Mouse (Mus musculus): ENCODE data around the gene Rbfox2. TPM values are rescaled to one million over a fixed set of nuclear protein-coding genes. Genes with fewer than 3 reads are reported as not detected.

The Rbfox2 gene
- polyA plus RNA-seq, 1 experiment from 2014 or later: 119 TPM

DNA sequence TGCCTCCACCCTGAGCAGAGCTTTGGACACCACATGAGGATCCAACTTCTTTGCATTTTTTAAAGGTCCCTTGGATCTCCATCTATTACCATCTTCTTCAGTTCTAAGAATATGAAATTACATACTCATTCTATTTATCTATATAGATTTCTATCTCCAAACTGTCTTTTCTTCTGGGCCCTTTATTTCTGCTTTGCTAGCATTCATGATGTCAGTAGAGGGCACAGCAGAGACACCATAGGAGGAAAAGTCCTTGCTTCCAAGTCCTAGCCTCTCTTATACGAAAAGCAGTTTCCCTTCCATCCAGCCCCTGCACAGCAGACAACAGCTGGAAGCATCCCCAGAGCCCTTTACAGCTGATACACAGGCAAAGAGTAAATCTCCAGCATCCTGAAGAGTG is 69.1 kb downstream of the Rbfox2 start:
- ATAC-seq (ENCODE audit: low FRiP score): no peak
- Histone ChIP-seq H3K9me3 (no peaks in the 10 kb centered on the region), H3K4me3 (replicated peaks) (no peak overlapping the region), H3K27ac (no peak overlapping the region), H3K9ac (no peak overlapping the region), H3K36me3 (replicated peaks) (no peaks in the 10 kb centered on the region), H3K27me3 (no peaks in the 10 kb centered on the region), H3K4me2 (no peak overlapping the region), H3K4me1 (peaks cover 24% of the 10 kb centered on the region)
- 59% methylated on average over 1 of the region's 1 CpGs for WGBS

DNA sequence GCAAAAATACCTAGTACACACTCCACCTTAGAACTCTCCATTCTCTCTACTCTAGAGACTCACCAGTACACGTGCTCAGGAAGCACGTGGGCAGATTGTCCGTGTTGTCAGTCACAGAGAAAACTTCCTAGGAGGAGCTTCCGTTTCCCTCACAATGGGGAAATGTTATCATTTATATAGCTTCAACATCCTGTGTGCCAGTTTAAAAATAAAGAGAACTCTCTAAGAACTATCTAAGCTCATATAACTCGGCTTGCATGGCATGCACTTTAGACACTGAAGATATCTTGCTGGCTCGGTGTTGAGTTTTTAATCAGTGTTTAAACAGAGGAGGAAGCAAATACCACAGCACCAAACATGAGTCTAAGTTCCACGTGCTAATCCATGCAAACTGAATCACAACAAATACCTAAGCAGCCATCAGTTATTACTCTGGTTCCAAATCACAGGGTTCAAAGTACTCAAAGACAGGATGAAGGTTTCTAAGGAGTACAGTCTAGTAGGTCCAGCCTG is 70.7 kb downstream of the Rbfox2 start:
- ATAC-seq (ENCODE audit: low FRiP score): no peak
- no peaks in the 10 kb centered on the region for H3K36me3 ChIP-seq (replicated peaks)
- 85% methylated on average over 7 of the region's 7 CpGs for WGBS

DNA sequence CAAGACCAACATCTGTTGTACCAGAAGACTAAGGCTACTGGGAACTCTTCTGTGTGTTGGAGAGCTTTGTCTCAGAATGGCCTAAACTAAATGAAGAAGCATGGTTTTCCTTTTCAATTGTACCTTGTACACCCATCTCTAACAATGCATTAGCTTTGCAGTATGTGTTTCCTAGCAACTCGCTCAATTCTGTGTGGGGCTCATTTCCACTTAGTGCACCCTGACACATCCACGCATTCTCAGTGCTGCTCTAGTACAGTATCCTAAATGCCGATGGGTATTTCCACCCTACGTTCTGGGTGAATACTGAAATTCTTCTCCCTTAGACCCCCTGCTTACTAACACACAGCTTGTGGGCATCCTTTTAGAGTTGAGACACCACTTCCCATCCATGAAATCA is 71.3 kb downstream of the Rbfox2 start:
- H3K9ac ChIP-seq: no peak overlapping the region
- no peaks in the 10 kb centered on the region for H3K9me3 ChIP-seq
- no peak overlapping the region for H3K27ac ChIP-seq
- H3K4me1 ChIP-seq: peaks cover 20% of the 10 kb centered on the region
- H3K4me2 ChIP-seq: no peak overlapping the region
- H3K4me3 ChIP-seq (replicated peaks): no peak overlapping the region
- no peak for ATAC-seq (ENCODE audit: low FRiP score)
- 86% methylated on average over 4 of the region's 4 CpGs for WGBS
- H3K36me3 ChIP-seq (replicated peaks): no peaks in the 10 kb centered on the region
- no peaks in the 10 kb centered on the region for H3K27me3 ChIP-seq

More for the DNA sequence above, 70.7 kb downstream of the Rbfox2 start:
- Histone ChIP-seq H3K27ac (no peak overlapping the region), H3K27me3 (no peaks in the 10 kb centered on the region), H3K4me2 (no peak overlapping the region), H3K4me1 (peaks cover 20% of the 10 kb centered on the region), H3K9me3 (no peaks in the 10 kb centered on the region), H3K9ac (no peak overlapping the region), H3K4me3 (replicated peaks) (no peak overlapping the region)

DNA sequence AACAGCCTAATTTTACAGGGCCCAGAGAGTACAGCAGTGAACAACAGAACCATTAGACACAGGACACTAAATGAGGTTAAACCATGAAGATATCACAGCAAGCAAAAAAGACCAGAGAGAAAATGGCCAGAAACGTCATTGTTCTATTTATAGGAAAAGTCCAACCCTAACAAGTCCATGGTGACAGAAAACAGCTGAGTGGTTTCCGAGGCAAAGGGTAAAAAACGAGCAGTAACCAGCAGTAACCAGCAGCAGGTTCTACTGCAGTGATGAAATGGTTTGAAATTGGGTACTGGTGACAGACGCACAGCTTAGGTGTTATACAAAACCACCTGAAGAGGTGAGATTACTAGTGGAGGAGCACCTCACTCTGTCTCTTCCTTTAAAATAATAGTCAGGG is 72.5 kb downstream of the Rbfox2 start:
- Histone ChIP-seq H3K4me2 (no peak overlapping the region), H3K4me3 (replicated peaks) (no peak overlapping the region), H3K9ac (no peak overlapping the region), H3K36me3 (replicated peaks) (no peaks in the 10 kb centered on the region), H3K4me1 (peaks cover 20% of the 10 kb centered on the region), H3K9me3 (no peaks in the 10 kb centered on the region), H3K27ac (no peak overlapping the region), H3K27me3 (no peaks in the 10 kb centered on the region)
- no peak for ATAC-seq (ENCODE audit: low FRiP score)
- WGBS: 74% methylated on average over 4 of the region's 4 CpGs

DNA sequence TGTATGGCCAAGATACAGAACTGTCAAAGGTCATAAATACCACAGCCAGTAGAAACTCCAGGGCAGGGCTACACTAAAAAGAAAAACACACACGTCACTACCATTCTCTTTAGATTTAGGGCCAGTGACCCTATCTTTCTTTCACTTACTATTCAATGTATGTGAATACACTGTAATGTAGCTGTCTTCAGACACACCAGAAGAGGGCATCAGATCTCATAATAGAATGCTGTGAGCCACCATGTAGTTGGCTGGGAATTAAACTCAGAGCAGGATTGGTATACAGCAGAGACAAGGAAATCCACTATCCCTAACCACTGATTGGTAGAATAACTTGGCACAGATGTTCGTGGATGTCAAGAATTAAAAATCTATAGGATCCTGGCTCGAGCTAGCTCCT is 76.7 kb downstream of the Rbfox2 start:
- no peak overlapping the region for H3K4me3 ChIP-seq (replicated peaks)
- no peak overlapping the region for H3K27ac ChIP-seq
- 85% methylated on average over 3 of the region's 3 CpGs for WGBS
- no peak overlapping the region for H3K4me2 ChIP-seq
- peaks cover 18% of the 10 kb centered on the region for H3K4me1 ChIP-seq
- H3K9ac ChIP-seq: no peak overlapping the region
- ATAC-seq (ENCODE audit: low FRiP score): no peak
- no peaks in the 10 kb centered on the region for H3K9me3 ChIP-seq
- H3K36me3 ChIP-seq (replicated peaks): 0 out of 2 replicates have a peak, but pooled peaks cover 4% of the 10 kb centered on the region
- H3K27me3 ChIP-seq: no peaks in the 10 kb centered on the region

DNA sequence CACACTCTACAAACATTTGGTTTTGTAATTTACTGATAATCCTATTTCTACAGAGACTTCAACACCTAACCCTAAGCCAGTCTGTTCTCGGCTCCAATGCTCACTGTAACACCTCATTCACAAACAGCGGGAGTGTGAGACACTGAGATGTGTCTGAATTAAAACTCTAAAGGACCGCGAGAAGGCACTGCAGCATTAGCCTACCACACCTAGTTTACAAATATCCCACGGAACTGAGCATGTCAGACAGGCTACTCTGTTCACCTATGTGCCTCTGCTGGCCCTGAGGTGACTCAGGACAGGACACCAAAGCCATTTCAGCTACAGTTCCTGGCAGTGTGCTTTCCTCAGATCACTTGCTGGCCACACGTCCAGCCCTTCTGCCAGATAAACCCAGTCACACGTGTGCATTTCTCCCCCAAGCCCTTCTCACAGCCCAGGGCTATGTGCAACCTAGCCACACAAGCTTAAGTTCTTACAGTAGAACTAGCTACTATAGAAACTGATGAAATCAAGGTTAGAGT is 79.9 kb downstream of the Rbfox2 start:
- no peak for ATAC-seq (ENCODE audit: low FRiP score)
- H3K4me1 ChIP-seq: peaks cover 7% of the 10 kb centered on the region
- no peaks in the 10 kb centered on the region for H3K9me3 ChIP-seq
- no peak overlapping the region for H3K9ac ChIP-seq
- H3K4me2 ChIP-seq: no peak overlapping the region
- no peak overlapping the region for H3K27ac ChIP-seq
- no peaks in the 10 kb centered on the region for H3K27me3 ChIP-seq
- 70% methylated on average over 7 of the region's 7 CpGs for WGBS
- 0 out of 2 replicates have a peak, but pooled peaks cover 4% of the 10 kb centered on the region for H3K36me3 ChIP-seq (replicated peaks)
- H3K4me3 ChIP-seq (replicated peaks): no peak overlapping the region

DNA sequence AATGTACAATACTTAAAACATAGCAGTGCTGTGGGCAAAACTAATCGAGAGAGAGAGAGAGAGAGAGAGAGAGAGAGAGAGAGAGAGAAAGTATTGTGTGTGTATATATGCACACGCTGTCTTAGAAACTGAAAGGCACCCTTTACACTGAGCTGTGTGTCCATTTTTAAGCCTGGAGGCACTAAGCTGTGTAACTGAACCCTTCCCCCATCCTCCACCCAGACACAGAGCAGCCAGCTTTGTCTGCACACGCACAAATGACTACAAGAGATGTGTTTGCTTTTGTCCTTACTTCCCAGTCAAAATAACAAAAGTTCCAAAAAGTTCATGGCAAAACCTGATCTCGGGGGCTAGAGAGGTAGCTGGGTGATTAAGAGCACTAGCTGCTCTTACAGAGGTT is 80.9 kb downstream of the Rbfox2 start:
- Histone ChIP-seq H3K4me3 (replicated peaks) (no peak overlapping the region), H3K4me1 (peaks cover 7% of the 10 kb centered on the region), H3K36me3 (replicated peaks) (0 out of 2 replicates have a peak, but pooled peaks cover 4% of the 10 kb centered on the region), H3K27ac (no peak overlapping the region), H3K4me2 (no peak overlapping the region), H3K27me3 (no peaks in the 10 kb centered on the region), H3K9me3 (no peaks in the 10 kb centered on the region), H3K9ac (no peak overlapping the region)
- 44% methylated on average over 4 of the region's 4 CpGs for WGBS
- no peak for ATAC-seq (ENCODE audit: low FRiP score)

DNA sequence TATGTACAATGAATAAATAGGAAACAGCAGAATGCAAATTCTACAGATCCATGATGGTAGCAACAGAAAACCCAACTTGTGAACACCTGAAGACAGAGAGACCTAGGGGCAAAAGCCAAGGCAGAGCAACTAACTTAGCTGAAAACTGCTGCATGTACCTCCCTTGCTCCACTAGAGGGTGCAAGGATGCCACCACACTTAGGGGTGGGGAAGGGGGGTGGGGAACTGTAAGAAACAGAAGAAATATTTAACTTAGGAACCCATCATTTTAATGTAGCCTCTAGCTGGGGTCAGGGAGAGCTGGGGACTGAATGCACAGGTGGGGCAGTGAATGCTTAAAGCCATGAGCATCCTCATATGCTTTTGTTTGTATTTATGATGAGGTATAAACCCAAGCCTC is 81.5 kb downstream of the Rbfox2 start:
- Histone ChIP-seq H3K9ac (no peak overlapping the region), H3K27me3 (no peaks in the 10 kb centered on the region), H3K4me3 (replicated peaks) (no peak overlapping the region), H3K9me3 (no peaks in the 10 kb centered on the region), H3K4me2 (no peak overlapping the region), H3K4me1 (peaks cover 7% of the 10 kb centered on the region), H3K27ac (no peak overlapping the region), H3K36me3 (replicated peaks) (0 out of 2 replicates have a peak, but pooled peaks cover 4% of the 10 kb centered on the region)
- peak; percentile 46 for ATAC-seq (ENCODE audit: low FRiP score)

DNA sequence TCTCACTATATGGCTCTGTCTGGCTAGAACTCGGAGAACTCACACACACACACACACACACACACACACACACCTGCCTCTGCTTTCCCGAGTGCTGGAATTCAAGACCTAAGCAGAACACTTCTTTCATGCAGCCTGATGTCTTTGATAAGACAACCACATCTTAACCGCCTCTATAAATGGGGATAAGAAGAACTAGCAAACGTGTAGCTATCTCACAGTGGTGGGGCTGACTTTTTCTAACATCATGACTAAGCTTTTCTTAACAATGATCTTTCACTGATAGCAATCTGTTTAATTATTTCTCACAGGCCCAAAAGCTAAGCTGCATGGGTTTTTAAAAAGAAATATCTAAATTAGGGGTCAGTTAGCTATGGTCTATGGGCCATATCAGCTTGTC is 86.0 kb downstream of the Rbfox2 start:
- no peak overlapping the region for H3K4me2 ChIP-seq
- no peak overlapping the region for H3K27ac ChIP-seq
- no peaks in the 10 kb centered on the region for H3K27me3 ChIP-seq
- H3K9me3 ChIP-seq: no peaks in the 10 kb centered on the region
- no peak overlapping the region for H3K9ac ChIP-seq
- H3K4me3 ChIP-seq (replicated peaks): no peak overlapping the region
- H3K4me1 ChIP-seq: peaks cover 13% of the 10 kb centered on the region
- WGBS: 86% methylated on average over 4 of the region's 4 CpGs
- no peaks in the 10 kb centered on the region; the same call in 1 of the 2 replicates for H3K36me3 ChIP-seq (replicated peaks)
- no peak for ATAC-seq (ENCODE audit: low FRiP score)

DNA sequence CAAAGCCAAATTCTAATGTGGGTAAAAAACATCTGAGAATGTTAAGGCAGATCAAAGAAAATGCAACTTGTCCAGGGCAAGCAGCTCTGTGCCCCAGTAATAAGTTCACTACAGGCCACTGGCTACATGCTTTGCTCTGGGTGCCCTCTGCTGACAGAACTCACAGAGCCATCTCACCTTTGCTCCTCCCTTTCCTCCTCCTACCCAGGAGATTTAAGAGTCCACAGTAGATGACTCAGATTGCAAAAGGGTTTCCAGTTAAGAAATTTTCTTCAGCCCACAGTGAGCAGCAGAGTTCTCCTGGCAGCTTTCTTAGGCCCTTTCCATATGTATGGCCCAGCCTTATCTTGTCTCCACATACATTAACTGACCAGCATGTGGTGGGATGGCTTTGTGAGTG is 86.7 kb downstream of the Rbfox2 start:
- Histone ChIP-seq H3K4me1 (peaks cover 17% of the 10 kb centered on the region), H3K36me3 (replicated peaks) (no peaks in the 10 kb centered on the region; the same call in 1 of the 2 replicates), H3K4me2 (no peak overlapping the region), H3K9me3 (no peaks in the 10 kb centered on the region), H3K27me3 (no peaks in the 10 kb centered on the region), H3K27ac (no peak overlapping the region), H3K9ac (no peak overlapping the region), H3K4me3 (replicated peaks) (no peak overlapping the region)
- no peak for ATAC-seq (ENCODE audit: low FRiP score)

DNA sequence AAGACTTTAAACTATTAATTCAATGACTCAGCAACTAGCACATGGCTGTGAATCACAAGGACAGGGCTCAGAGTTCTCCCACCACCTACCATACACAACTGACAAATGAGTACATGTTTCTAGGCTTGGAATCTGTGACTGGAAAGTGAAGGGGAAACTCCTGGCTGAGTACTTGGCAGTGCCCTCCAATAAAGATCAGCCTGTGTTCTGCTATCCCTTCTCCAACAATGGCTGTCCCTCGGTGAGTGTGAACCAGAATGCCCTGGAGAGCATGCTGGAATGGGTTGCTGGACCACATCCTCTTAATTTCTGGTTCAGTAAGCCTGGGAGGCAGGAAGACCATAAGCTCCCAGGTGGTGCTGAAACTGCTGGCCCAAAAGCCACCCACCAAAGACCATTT is 87.2 kb downstream of the Rbfox2 start:
- H3K4me1 ChIP-seq: peaks cover 22% of the 10 kb centered on the region
- H3K27ac ChIP-seq: no peak overlapping the region
- ATAC-seq (ENCODE audit: low FRiP score): no peak
- no peak overlapping the region for H3K9ac ChIP-seq
- WGBS: 88% methylated on average over 1 of the region's 1 CpGs
- no peak overlapping the region for H3K4me2 ChIP-seq
- no peaks in the 10 kb centered on the region for H3K9me3 ChIP-seq
- no peaks in the 10 kb centered on the region for H3K27me3 ChIP-seq
- H3K4me3 ChIP-seq (replicated peaks): no peak overlapping the region
- no peaks in the 10 kb centered on the region; the same call in 1 of the 2 replicates for H3K36me3 ChIP-seq (replicated peaks)

DNA sequence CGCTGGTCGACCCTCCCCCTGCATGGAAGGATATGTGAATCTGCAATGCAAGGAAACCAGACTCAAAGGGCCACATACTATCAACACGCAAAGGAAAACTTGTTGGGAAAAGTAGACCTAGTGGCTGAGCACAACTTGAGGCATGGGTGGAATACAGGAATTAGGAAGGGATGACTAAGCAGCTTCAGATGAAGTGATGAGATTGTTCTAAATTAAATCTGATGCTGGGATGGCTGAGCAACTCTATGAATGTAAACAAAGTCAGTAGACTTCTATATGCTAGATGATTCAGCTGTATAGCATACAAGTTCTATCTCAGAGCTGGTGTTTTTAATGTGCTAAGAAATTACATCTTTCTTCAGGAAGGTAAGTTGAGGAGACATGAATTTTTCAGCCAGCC is 88.8 kb downstream of the Rbfox2 start:
- WGBS: 98% methylated on average over 3 of the region's 3 CpGs

DNA sequence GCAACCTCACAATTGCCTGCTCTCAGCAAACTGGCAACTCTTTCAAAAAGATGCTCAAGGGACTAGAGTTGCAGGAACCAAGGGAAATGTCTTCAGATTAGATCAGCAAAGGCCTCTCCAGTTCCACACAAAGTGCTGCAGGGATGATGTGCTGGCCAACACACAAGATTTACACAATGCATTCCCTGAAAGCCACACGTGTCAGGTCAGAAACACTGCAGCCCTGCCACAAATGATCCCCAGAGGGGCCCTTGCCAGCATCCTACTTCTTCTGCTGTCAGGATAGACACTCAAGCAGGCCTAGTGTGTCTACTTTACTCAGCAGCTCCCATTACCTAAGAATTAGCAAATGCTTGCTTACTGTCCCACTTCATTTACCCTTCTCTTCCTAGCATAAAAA is 89.3 kb downstream of the Rbfox2 start:
- Histone ChIP-seq H3K27me3 (no peaks in the 10 kb centered on the region), H3K36me3 (replicated peaks) (no peaks in the 10 kb centered on the region; the same call in 1 of the 2 replicates), H3K4me1 (peaks cover 32% of the 10 kb centered on the region), H3K9me3 (no peaks in the 10 kb centered on the region), H3K9ac (no peak overlapping the region), H3K4me2 (no peak overlapping the region), H3K4me3 (replicated peaks) (no peak overlapping the region), H3K27ac (no peak overlapping the region)
- ATAC-seq (ENCODE audit: low FRiP score): no peak
- WGBS: 70% methylated on average over 1 of the region's 1 CpGs

More for the DNA sequence above, 88.8 kb downstream of the Rbfox2 start:
- ATAC-seq (ENCODE audit: low FRiP score): no peak
- Histone ChIP-seq H3K9me3 (no peaks in the 10 kb centered on the region), H3K4me2 (no peak overlapping the region), H3K27me3 (no peaks in the 10 kb centered on the region), H3K9ac (no peak overlapping the region), H3K4me3 (replicated peaks) (no peak overlapping the region), H3K4me1 (peaks cover 32% of the 10 kb centered on the region), H3K36me3 (replicated peaks) (no peaks in the 10 kb centered on the region; the same call in 1 of the 2 replicates), H3K27ac (no peak overlapping the region)

All from forebrain, embryonic 12.5 days (tissue).